Mouse (Mus musculus): ENCODE results near the gene Itgb6.

DNA sequence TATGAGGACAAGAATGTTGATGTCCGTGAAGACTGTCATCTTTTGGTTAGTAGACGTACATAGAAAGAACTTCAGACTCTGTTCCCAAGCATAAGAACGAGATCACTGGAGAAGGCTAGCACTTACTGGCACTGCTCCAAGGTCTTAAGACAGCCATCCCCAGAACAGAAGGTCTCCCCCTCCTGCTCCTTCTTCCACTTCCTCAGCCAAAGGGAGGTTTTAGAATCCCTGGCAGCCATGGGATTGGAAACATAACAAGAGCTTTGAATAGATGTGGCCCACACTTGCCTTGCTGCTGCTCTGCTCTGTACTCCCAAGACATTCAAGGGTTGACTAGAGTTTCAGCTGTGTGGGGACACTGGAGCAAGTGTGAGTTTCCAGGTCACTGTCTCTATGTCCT lies 63.5 kb downstream of the Itgb6 start:
- TF ChIP-seq CTCF (IDR thresholded peaks at IDR 0.05; ENCODE audit: low read depth, low read length) (no peak), POLR2A (IDR thresholded peaks at IDR 0.05; ENCODE audit: borderline replicate concordance, low read depth, low read length) (no peak)
